Mouse (Mus musculus): ENCODE measurements around the gene Arhgef2. TPM values are rescaled to one million over a fixed set of nuclear protein-coding genes. Genes with fewer than 3 reads are reported as not detected.
A peak's percentile ranks its signal among the peaks of the same experiment; 100 is the strongest.
"Not testable (repeated sequence)": the region's sequence is repeated elsewhere in the genome, so short reads cannot be mapped to it uniquely, and the experiment has no call there.

The Arhgef2 gene
- polyA plus RNA-seq, 1 experiment from 2014 or later = 186 TPM

- WGBS = 77% methylated on average over 10 of the region's 10 CpGs
- H3K4me3 ChIP-seq = no peak overlapping the region
- peaks cover 13% of the 10 kb centered on the region for H3K36me3 ChIP-seq
- H3K9me3 ChIP-seq = no peaks in the 10 kb centered on the region
- no peak for ATAC-seq (ENCODE audit: low FRiP score, low read depth)
- no peaks in the 10 kb centered on the region for H3K27me3 ChIP-seq (replicated peaks)
- no peaks in the 10 kb centered on the region for H3K4me1 ChIP-seq
- no peak overlapping the region for H3K9ac ChIP-seq
- H3K4me2 ChIP-seq (replicated peaks) = no peak overlapping the region
- H3K27ac ChIP-seq = no peak overlapping the region
These were observed 12.7 kb upstream of the Arhgef2 start for GRCm38 (mm10) chr3:88592942-88593576.

- Histone ChIP-seq H3K9ac (no peak overlapping the region), H3K27ac (no peak overlapping the region), H3K27me3 (replicated peaks) (no peaks in the 10 kb centered on the region), H3K9me3 (no peaks in the 10 kb centered on the region), H3K4me3 (no peak overlapping the region), H3K36me3 (peaks cover 10% of the 10 kb centered on the region; the same call in 1 of the 2 replicates), H3K4me1 (no peaks in the 10 kb centered on the region), H3K4me2 (replicated peaks) (no peak overlapping the region)
- WGBS = 74% methylated on average over 10 of the region's 10 CpGs
- no peak for ATAC-seq (ENCODE audit: low FRiP score, low read depth)
These were observed 11.7 kb upstream of the Arhgef2 start for GRCm38 (mm10) chr3:88593893-88594580.

GRCm38 (mm10) chr3:88596547-88596946, 9.2 kb upstream of the Arhgef2 start:
- 89% methylated on average over 4 of the region's 4 CpGs for WGBS
- not testable (repeated sequence) for H3K9ac ChIP-seq; H3K9me3 ChIP-seq; H3K4me2 ChIP-seq (replicated peaks); H3K4me1 ChIP-seq; ATAC-seq (ENCODE audit: low FRiP score, low read depth); H3K27me3 ChIP-seq (replicated peaks); H3K36me3 ChIP-seq; H3K27ac ChIP-seq; H3K4me3 ChIP-seq

- no peak for ATAC-seq (ENCODE audit: low FRiP score, low read depth)
- H3K9me3 ChIP-seq = no peaks in the 10 kb centered on the region
- H3K4me3 ChIP-seq = no peak overlapping the region
- no peak overlapping the region for H3K9ac ChIP-seq
- H3K4me2 ChIP-seq (replicated peaks) = no peak overlapping the region
- H3K36me3 ChIP-seq = no peaks in the 10 kb centered on the region
- H3K4me1 ChIP-seq = peaks cover 4% of the 10 kb centered on the region; the same call in 1 of the 2 replicates
- WGBS = 63% methylated on average over 4 of the region's 4 CpGs
- H3K27me3 ChIP-seq (replicated peaks) = no peaks in the 10 kb centered on the region
- no peak overlapping the region for H3K27ac ChIP-seq
These were observed 3.3 kb upstream of the Arhgef2 start for GRCm38 (mm10) chr3:88602466-88602865.

- H3K4me3 ChIP-seq = no peak overlapping the region
- H3K36me3 ChIP-seq = no peaks in the 10 kb centered on the region
- H3K27me3 ChIP-seq (replicated peaks) = no peaks in the 10 kb centered on the region
- H3K27ac ChIP-seq = no peak overlapping the region
- no peak overlapping the region for H3K4me2 ChIP-seq (replicated peaks)
- no peaks in the 10 kb centered on the region for H3K9me3 ChIP-seq
- H3K9ac ChIP-seq = no peak overlapping the region
- H3K4me1 ChIP-seq = peaks cover 10% of the 10 kb centered on the region
- WGBS = 26% methylated on average over 6 of the region's 6 CpGs
- no peak for ATAC-seq (ENCODE audit: low FRiP score, low read depth)
These were observed 2.0 kb upstream of the Arhgef2 start for GRCm38 (mm10) chr3:88603714-88604161.

GRCm38 (mm10) chr3:88604863-88605262, 903 bp upstream of the Arhgef2 start:
- Histone ChIP-seq H3K4me3 (no peak overlapping the region), H3K27me3 (replicated peaks) (no peaks in the 10 kb centered on the region)

GRCm38 (mm10) chr3:88607065-88607757, 1.4 kb downstream of the Arhgef2 start:
- no peaks in the 10 kb centered on the region for H3K36me3 ChIP-seq
- H3K9me3 ChIP-seq = no peaks in the 10 kb centered on the region
- H3K27ac ChIP-seq = no peak overlapping the region
- H3K9ac ChIP-seq = peak overlapping the region; percentile 39
- no peaks in the 10 kb centered on the region for H3K27me3 ChIP-seq (replicated peaks)
- peak; percentile 88 for ATAC-seq (ENCODE audit: low FRiP score, low read depth)
- peaks cover 10% of the 10 kb centered on the region for H3K4me1 ChIP-seq
- peak overlapping the region; percentile 18 for H3K4me3 ChIP-seq
- WGBS = 1% methylated on average over 20 of the region's 20 CpGs
- peak overlapping the region; percentile 63 for H3K4me2 ChIP-seq (replicated peaks)

More at GRCm38 (mm10) chr3:88604863-88605262, 903 bp upstream of the Arhgef2 start:
- H3K36me3 ChIP-seq = no peaks in the 10 kb centered on the region
- no peak for ATAC-seq (ENCODE audit: low FRiP score, low read depth)
- H3K9me3 ChIP-seq = no peaks in the 10 kb centered on the region
- H3K4me1 ChIP-seq = peaks cover 10% of the 10 kb centered on the region
- no peak overlapping the region for H3K4me2 ChIP-seq (replicated peaks)
- no peak overlapping the region for H3K27ac ChIP-seq
- WGBS = 92% methylated on average over 7 of the region's 7 CpGs
- no peak overlapping the region for H3K9ac ChIP-seq

- Histone ChIP-seq H3K4me1 (peaks cover 10% of the 10 kb centered on the region), H3K9ac (peak overlapping the region; percentile 29), H3K4me3 (0 out of 2 replicates have a peak overlapping the region, but pooled peaks have one; percentile 18), H3K27me3 (replicated peaks) (no peaks in the 10 kb centered on the region), H3K9me3 (no peaks in the 10 kb centered on the region), H3K4me2 (replicated peaks) (peak overlapping the region; percentile 63), H3K27ac (no peak overlapping the region), H3K36me3 (no peaks in the 10 kb centered on the region)
- 21% methylated on average over 10 of the region's 10 CpGs for WGBS
- ATAC-seq (ENCODE audit: low FRiP score, low read depth) = peak; percentile 69
These were observed 2.0 kb downstream of the Arhgef2 start for GRCm38 (mm10) chr3:88607758-88608138.

- Histone ChIP-seq H3K27me3 (replicated peaks) (no peaks in the 10 kb centered on the region), H3K9ac (no peak overlapping the region), H3K9me3 (no peaks in the 10 kb centered on the region), H3K4me2 (replicated peaks) (no peak overlapping the region), H3K27ac (no peak overlapping the region), H3K4me1 (peaks cover 10% of the 10 kb centered on the region), H3K36me3 (no peaks in the 10 kb centered on the region), H3K4me3 (no peak overlapping the region)
- ATAC-seq (ENCODE audit: low FRiP score, low read depth) = no peak
- WGBS = 75% methylated on average over 4 of the region's 4 CpGs
These were observed 3.3 kb downstream of the Arhgef2 start for GRCm38 (mm10) chr3:88609066-88609465.

- Histone ChIP-seq H3K4me2 (replicated peaks) (no peak overlapping the region), H3K27ac (no peak overlapping the region), H3K9ac (no peak overlapping the region), H3K27me3 (replicated peaks) (no peaks in the 10 kb centered on the region), H3K4me1 (peaks cover 10% of the 10 kb centered on the region; the same call in 1 of the 2 replicates), H3K36me3 (no peaks in the 10 kb centered on the region), H3K9me3 (no peaks in the 10 kb centered on the region), H3K4me3 (no peak overlapping the region)
- no peak for ATAC-seq (ENCODE audit: low FRiP score, low read depth)
- WGBS = 81% methylated on average over 8 of the region's 8 CpGs
These were observed 8.7 kb downstream of the Arhgef2 start for GRCm38 (mm10) chr3:88614418-88614817.

GRCm38 (mm10) chr3:88615117-88615516, 9.4 kb downstream of the Arhgef2 start:
- 71% methylated on average over 5 of the region's 5 CpGs for WGBS

GRCm38 (mm10) chr3:88615902-88616391, 10.2 kb downstream of the Arhgef2 start:
- H3K9ac ChIP-seq = no peak overlapping the region
- H3K36me3 ChIP-seq = no peaks in the 10 kb centered on the region
- no peak overlapping the region for H3K27ac ChIP-seq
- 49% methylated on average over 9 of the region's 9 CpGs for WGBS
- H3K4me3 ChIP-seq = no peak overlapping the region
- peaks cover 18% of the 10 kb centered on the region for H3K4me1 ChIP-seq
- no peak overlapping the region for H3K4me2 ChIP-seq (replicated peaks)
- H3K9me3 ChIP-seq = no peaks in the 10 kb centered on the region
- H3K27me3 ChIP-seq (replicated peaks) = no peaks in the 10 kb centered on the region
- no peak for ATAC-seq (ENCODE audit: low FRiP score, low read depth)

More at GRCm38 (mm10) chr3:88615117-88615516, 9.4 kb downstream of the Arhgef2 start:
- no peaks in the 10 kb centered on the region for H3K9me3 ChIP-seq
- no peak overlapping the region for H3K27ac ChIP-seq
- H3K4me2 ChIP-seq (replicated peaks) = no peak overlapping the region
- H3K4me1 ChIP-seq = peaks cover 10% of the 10 kb centered on the region; the same call in 1 of the 2 replicates
- H3K27me3 ChIP-seq (replicated peaks) = no peaks in the 10 kb centered on the region
- H3K9ac ChIP-seq = no peak overlapping the region
- no peak for ATAC-seq (ENCODE audit: low FRiP score, low read depth)
- no peaks in the 10 kb centered on the region for H3K36me3 ChIP-seq
- no peak overlapping the region for H3K4me3 ChIP-seq
